Mouse (Mus musculus) liver, postnatal 0 days (tissue): ENCODE results near the gene Zfhx3.

Source experiments
- CTCF ChIP-seq: sonication (generic); IDR thresholded peaks from 2 replicates; pipeline ENCODE4 v1.5.1; 2016; ENCODE audit warnings: antibody characterized with exemption, low read depth
- EP300 ChIP-seq: IDR thresholded peaks from 2 replicates; pipeline ENCODE4 v1.6.1; 2016; ENCODE audit warnings: antibody characterized with exemption, low read depth, mild to moderate bottlenecking

DNA sequence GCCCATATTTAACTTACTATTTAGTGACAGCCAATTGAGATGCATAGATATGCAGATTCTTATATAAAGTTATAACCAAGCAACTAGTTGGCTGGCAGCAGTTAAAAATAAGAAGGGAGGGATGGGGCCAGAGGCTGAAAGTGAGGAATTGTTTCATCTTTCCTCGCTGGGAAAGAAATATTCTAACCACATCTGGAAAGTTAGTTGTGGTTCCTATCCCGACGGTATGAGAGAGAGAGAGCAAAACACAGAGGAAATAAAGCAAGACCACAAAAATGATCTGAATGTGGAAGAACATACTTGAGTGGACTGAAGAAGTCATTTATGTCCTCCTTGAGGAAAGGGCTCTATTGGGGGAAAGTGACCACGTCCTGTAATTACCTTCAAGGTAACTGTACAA is 101.2 kb downstream of the Zfhx3 start:
- TF ChIP-seq CTCF (no peak), EP300 (no peak)
